Mouse (Mus musculus) ES-E14 (cell line): ENCODE data around the gene Fam124b. TPM values are rescaled to one million over a fixed set of nuclear protein-coding genes. Genes with fewer than 3 reads are reported as not detected.
A peak's percentile ranks its signal among the peaks of the same experiment; 100 is the strongest.

Source experiments
- DNase-seq: peaks from one replicate; pipeline ENCODE4 v3.0.0-alpha.2; 2013; ENCODE audit warnings: low read depth, low spot score
- H3K27ac ChIP-seq: 2 replicates; pipeline ENCODE4 v1.5.1; 2012; ENCODE audit warnings: low read depth, mild to moderate bottlenecking, low read length, moderate library complexity, mixed read lengths; ENCODE audit not compliant: poor library complexity, insufficient read depth, severe bottlenecking
- H3K36me3 ChIP-seq: 2 replicates; pipeline ENCODE4 v1.6.1; 2012; ENCODE audit warnings: mild to moderate bottlenecking, low read length, moderate library complexity, mixed read lengths; ENCODE audit not compliant: control insufficient read depth, poor library complexity, insufficient read depth, severe bottlenecking
- H3K4me1 ChIP-seq, 2 experiments: fragments of 150-350 bp in 1 of 2; sonication (generic) in 1 of 2; 2 replicates each; pipeline ENCODE4 v1.6.1; 2012; ENCODE audit warnings: low read length in 2 of 2, mild to moderate bottlenecking in 1 of 2, mixed read lengths in 1 of 2; ENCODE audit not compliant: control insufficient read depth in 2 of 2, insufficient read depth in 2 of 2, poor library complexity in 1 of 2
- H3K4me3 ChIP-seq, 2 experiments: fragments of 150-350 bp in 1 of 2; sonication (generic) in 1 of 2; 2 replicates each; pipeline ENCODE4 v1.5.1; 2012; ENCODE audit warnings: low read length in 2 of 2, low read depth in 1 of 2, mild to moderate bottlenecking in 1 of 2, mixed read lengths in 1 of 2; ENCODE audit not compliant: insufficient read depth in 1 of 2, poor library complexity in 1 of 2, severe bottlenecking in 1 of 2
- H3K9ac ChIP-seq: 2 replicates; pipeline ENCODE4 v1.6.1; 2012; ENCODE audit warnings: low read depth, mild to moderate bottlenecking, low read length, mixed read lengths; ENCODE audit not compliant: poor library complexity, insufficient read depth, severe bottlenecking
- H3K9me3 ChIP-seq: fragments of 150-350 bp; sonication (generic); 2 replicates; pipeline ENCODE4 v1.6.1; 2012; ENCODE audit warnings: low read depth, mild to moderate bottlenecking, low read length; ENCODE audit not compliant: control insufficient read depth, insufficient read depth
- CHD2 ChIP-seq: IDR thresholded peaks from 2 replicates; pipeline ENCODE4 v1.6.1; 2014; ENCODE audit warnings: mild to moderate bottlenecking, low read depth, low read length, inconsistent platforms
- HCFC1 ChIP-seq: IDR thresholded peaks from 2 replicates; pipeline ENCODE4 v1.6.1; 2012; ENCODE audit warnings: low read length, inconsistent platforms, borderline replicate concordance; ENCODE audit not compliant: insufficient read depth
- MAFK ChIP-seq: IDR thresholded peaks from 2 replicates; pipeline ENCODE4 v1.6.1; 2014; ENCODE audit warnings: mild to moderate bottlenecking, low read depth, low read length, inconsistent platforms; ENCODE audit not compliant: insufficient read depth
- ZC3H11A ChIP-seq: IDR thresholded peaks from 2 replicates; pipeline ENCODE4 v1.6.1; 2012; ENCODE audit warnings: low read depth, mild to moderate bottlenecking, inconsistent platforms, low read length, borderline replicate concordance
- ZNF384 ChIP-seq: IDR thresholded peaks from 2 replicates; pipeline ENCODE4 v1.6.1; 2012; ENCODE audit warnings: low read depth, low read length, inconsistent platforms
- in situ Hi-C, 2 experiments: fragments of 600-800 bp; cut with MboI; formaldehyde crosslinking; loops; one replicate each; pipeline ENCODE4 v1.15.1; 2025; ENCODE audit warnings: low sequenced_read_pairs in 2 of 2, inconsistent platforms in 1 of 2; ENCODE audit not compliant: unreplicated experiment in 2 of 2
- total RNA-seq: library from RNA; depleted of rRNA; stranded (reverse); fragments of 300-350 nt; gene quantifications from 2 replicates; pipeline ENCODE4 v1.2.3, GENCODE M21; 2012

The Fam124b gene
- total RNA-seq, 1 experiment = 0.18 TPM

DNA sequence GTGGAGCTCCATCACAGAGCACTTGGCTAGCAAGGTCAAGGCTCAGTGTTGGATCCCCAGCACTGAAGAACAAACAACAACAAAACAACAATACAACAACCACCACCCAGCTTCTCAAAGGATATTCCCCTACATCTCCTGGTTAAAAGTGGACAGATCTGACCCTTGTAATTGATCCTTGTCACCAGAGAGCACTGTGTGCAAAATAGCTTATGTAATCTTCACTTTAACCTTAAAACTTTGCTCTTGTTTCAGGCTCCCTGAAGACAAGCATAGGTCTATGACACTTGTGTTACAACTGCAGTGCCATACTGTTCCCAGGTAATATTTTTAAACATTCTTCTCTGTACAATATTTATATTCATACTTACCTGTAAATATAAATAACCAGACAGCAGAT, 28.9 kb upstream of the Fam124b start:
- TF ChIP-seq CHD2 (no peak), ZNF384 (no peak), ZC3H11A (no peak), HCFC1 (no peak), MAFK (no peak)
- Histone ChIP-seq H3K9ac (no peak overlapping the region), H3K4me3 (no peak overlapping the region), H3K27ac (no peak overlapping the region), H3K9me3 (no peaks in the 10 kb centered on the region), H3K36me3 (no peaks in the 10 kb centered on the region), H3K4me1 (no peaks in the 10 kb centered on the region)
- no peak for DNase-seq
- in situ Hi-C loops = no loop called here

DNA sequence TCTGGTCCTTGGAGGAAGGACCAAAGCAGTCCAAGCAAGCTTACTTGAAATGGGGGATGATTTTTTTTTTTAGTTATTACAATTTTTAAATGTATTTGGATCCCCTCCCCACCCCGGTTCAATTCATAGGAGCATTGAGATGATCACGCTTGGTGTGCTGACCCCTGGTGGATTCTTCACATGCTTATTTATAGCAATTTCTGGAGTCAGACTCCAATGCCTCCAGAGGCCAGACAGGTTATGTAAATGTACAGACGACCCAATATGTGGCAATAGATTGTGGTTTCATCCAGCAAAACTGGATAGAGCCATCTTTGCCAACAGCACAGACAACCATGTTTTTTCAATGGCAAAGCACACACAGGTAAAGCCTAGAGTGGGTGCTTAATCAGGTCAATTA, 25.9 kb upstream of the Fam124b start:
- no peak overlapping the region for H3K9ac ChIP-seq
- H3K27ac ChIP-seq = no peak overlapping the region
- DNase-seq = no peak
- no peaks in the 10 kb centered on the region for H3K9me3 ChIP-seq
- peaks cover 0 to 7% of the 10 kb centered on the region in 2 experiments; a peak in 2 of 4 replicates for H3K4me1 ChIP-seq
- no peaks in the 10 kb centered on the region for H3K36me3 ChIP-seq
- no peak for TF ChIP-seq MAFK
- TF ChIP-seq ZC3H11A = no peak
- TF ChIP-seq HCFC1 = no peak
- TF ChIP-seq ZNF384 = no peak
- TF ChIP-seq CHD2 = no peak
- H3K4me3 ChIP-seq = no peak overlapping the region
- in situ Hi-C loops = no loop called here

DNA sequence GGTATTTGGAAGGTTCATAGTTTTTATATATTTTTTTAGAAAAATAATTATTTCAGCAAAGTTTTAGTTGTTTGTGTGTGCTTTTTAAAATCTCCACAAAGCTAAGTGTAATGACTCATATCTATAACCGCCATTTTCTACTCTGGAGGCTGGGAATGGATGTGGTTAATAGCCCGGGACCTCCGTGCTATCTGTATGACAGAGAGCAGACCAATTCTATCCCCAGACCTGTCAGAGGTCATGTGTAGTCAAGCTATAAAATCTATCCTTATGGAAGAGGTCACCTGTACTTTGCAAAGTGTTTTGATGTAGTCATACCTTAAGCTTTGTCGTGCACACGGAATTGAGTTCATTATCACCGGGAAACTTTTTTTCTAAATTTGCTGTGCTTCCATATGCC, 23.3 kb upstream of the Fam124b start:
- peaks cover 2 to 18% of the 10 kb centered on the region in 2 experiments for H3K4me1 ChIP-seq
- no peak overlapping the region for H3K9ac ChIP-seq
- no peak for TF ChIP-seq ZC3H11A
- no peak for TF ChIP-seq CHD2
- no peak for TF ChIP-seq MAFK
- TF ChIP-seq ZNF384 = no peak

DNA sequence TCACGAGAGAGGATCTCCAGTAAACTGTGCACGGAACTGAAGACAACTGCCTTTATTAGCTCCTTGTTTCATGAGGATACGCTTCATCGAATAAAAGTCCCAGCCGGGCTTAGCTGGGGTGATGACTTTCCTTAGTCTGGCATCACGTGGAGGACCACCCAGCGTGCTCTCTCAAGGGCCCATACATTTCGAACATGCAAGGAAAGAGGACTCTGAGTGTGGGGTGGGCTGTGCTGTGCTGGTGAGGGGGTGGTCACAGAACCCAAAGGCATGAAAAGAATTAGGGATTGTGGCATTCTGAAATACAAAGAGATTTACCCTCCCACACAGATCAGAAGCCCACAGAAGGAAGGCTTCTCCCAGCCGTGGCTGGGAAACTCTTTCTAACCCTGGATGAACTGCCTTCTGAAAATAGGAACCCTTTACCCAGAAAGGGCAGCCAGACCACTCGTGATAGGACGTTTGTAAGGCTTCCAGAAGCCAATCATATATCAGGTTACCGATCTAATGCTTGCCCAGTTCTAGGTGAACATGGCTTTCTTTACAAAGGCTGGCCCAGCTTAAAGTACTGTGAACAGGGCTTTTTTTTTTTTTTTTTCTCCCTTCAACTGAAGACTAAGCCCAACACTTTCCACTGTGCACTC, 21.9 kb upstream of the Fam124b start:
- no peak for TF ChIP-seq HCFC1
- 0 out of 2 replicates have a peak, but pooled peaks have one; percentile 17 for TF ChIP-seq ZNF384
- in situ Hi-C loops = no loop called here
- no peak overlapping the region for H3K27ac ChIP-seq
- H3K9ac ChIP-seq = no peak overlapping the region
- H3K36me3 ChIP-seq = no peaks in the 10 kb centered on the region
- no peaks in the 10 kb centered on the region for H3K9me3 ChIP-seq
- DNase-seq = no peak
- no peak overlapping the region for H3K4me3 ChIP-seq
- H3K4me1 ChIP-seq = peaks cover 4 to 26% of the 10 kb centered on the region in 2 experiments

More for the DNA sequence above, 23.3 kb upstream of the Fam124b start:
- H3K36me3 ChIP-seq = no peaks in the 10 kb centered on the region
- H3K4me3 ChIP-seq = no peak overlapping the region
- H3K27ac ChIP-seq = no peak overlapping the region
- no peak for DNase-seq
- H3K9me3 ChIP-seq = no peaks in the 10 kb centered on the region
- in situ Hi-C loops = no loop called here

DNA sequence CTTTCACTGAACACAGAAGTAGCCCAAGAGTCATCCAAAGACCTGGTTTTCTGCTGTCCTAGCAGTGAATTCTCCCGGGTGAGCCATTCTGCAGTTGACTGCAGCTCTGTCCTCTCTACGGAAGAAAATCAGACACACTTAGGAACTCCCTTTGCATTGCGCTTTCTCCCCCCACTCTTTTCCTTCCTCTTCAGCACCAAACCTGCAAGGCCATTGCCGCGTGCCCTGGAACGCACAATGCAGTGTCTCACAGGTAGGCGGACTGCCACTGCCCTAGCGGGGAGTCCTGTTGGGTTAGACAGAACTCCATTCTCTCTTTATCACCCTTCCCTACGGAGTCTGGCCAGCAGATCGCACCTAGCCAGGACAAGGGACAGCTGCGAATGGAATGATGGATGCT, 21.2 kb upstream of the Fam124b start:
- in situ Hi-C loops = no loop called here
- no peak for DNase-seq
- Histone ChIP-seq H3K9ac (no peak overlapping the region), H3K4me1 (peaks cover 4 to 26% of the 10 kb centered on the region in 2 experiments), H3K9me3 (no peaks in the 10 kb centered on the region), H3K27ac (no peak overlapping the region), H3K4me3 (no peak overlapping the region), H3K36me3 (no peaks in the 10 kb centered on the region)
- TF ChIP-seq ZNF384 (no peak), HCFC1 (no peak), MAFK (no peak)
